9 mouse cellular contexts compared by ENCODE assay signal in genomic region chr7:99537183-99537756, GRCm38 (mm10). TPM values are rescaled to one million over a fixed set of nuclear protein-coding genes. Genes with fewer than 3 reads are reported as not detected.
A peak's percentile ranks its signal among the peaks of the same experiment; 100 is the strongest.
DNase-seq lines count a peak whose midpoint lies in the region; ATAC-seq and TF ChIP-seq lines count a peak whose summit lies in the region.
"Had no signal": no experiment of that assay in that cellular context is flagged by ENCODE, and none has a peak within 500 bp of the region (broad histone marks: within the 10 kb centered on the region; RNA-seq: fewer than 3 reads in every experiment).

No protein-coding gene starts in this region.

- TF ChIP-seq CTCF in E14TG2a.4 (conservative IDR thresholded peaks at IDR 0.05; ENCODE audit: low read length) = no peak

- 38% methylated on average over 5 of the region's 5 CpGs for WGBS in forebrain, embryonic 10.5 days
- 38% methylated on average over 5 of the region's 5 CpGs for WGBS in forebrain, embryonic 11.5 days
- 38% methylated on average over 5 of the region's 5 CpGs for WGBS in forebrain, embryonic 15.5 days
- WGBS in liver, embryonic 12.5 days (ENCODE audit: insufficient replicate concordance) = 50% methylated on average over 5 of the region's 5 CpGs

- peak overlapping the region; percentile 69; the same call in 1 of the 2 replicates for H3K4me3 ChIP-seq in forebrain, embryonic 10.5 days
- no peak overlapping the region for H3K4me3 ChIP-seq in forebrain, embryonic 11.5 days (ENCODE audit: low read depth, low read length)
- 0 out of 2 replicates have a peak overlapping the region, but pooled peaks have one; percentile 4 for H3K4me3 ChIP-seq in E14TG2a.4 (replicated peaks; ENCODE audit: low read length)
- H3K4me3 ChIP-seq in forebrain, embryonic 15.5 days = peak overlapping the region; percentile 90
- H3K4me3 ChIP-seq in liver, embryonic 12.5 days = peak overlapping the region; percentile 84
- H3K4me3 ChIP-seq: embryonic facial prominence, embryonic 12.5 days had no signal

- no peak overlapping the region for H3K4me2 ChIP-seq in forebrain, embryonic 11.5 days (ENCODE audit: low read depth, low read length, severe bottlenecking)
- H3K4me2 ChIP-seq in forebrain, embryonic 15.5 days (replicated peaks) = peak overlapping the region; percentile 94
- peak overlapping the region; percentile 94 for H3K4me2 ChIP-seq in liver, embryonic 12.5 days

- H3K27me3 ChIP-seq in forebrain, embryonic 10.5 days (ENCODE audit: poor library complexity, severe bottlenecking) = peaks cover 21% of the 10 kb centered on the region
- H3K27me3 ChIP-seq in forebrain, embryonic 11.5 days (ENCODE audit: control insufficient read depth, insufficient read depth, low read length) = no peaks in the 10 kb centered on the region
- H3K27me3 ChIP-seq in E14TG2a.4 (ENCODE audit: insufficient read depth, low read length) = peaks cover 70% of the 10 kb centered on the region
- H3K27me3 ChIP-seq in forebrain, embryonic 15.5 days = no peaks in the 10 kb centered on the region
- H3K27me3 ChIP-seq in liver, embryonic 12.5 days (replicated peaks) = no peaks in the 10 kb centered on the region
- H3K27me3 ChIP-seq: embryonic facial prominence, embryonic 12.5 days had no signal

- DNase-seq in forebrain, embryonic 10.5 days (ENCODE audit: extremely low spot score, low spot score) = no peak
- no peak for DNase-seq in forebrain, embryonic 11.5 days (ENCODE audit: low spot score)
- no peak for DNase-seq in MN1 (ENCODE audit: low spot score)
- no peak for DNase-seq in left cerebral cortex, postnatal 10 days (ENCODE audit: extremely low spot score in 1 of 2, low spot score in 2 of 2)
- no peak for DNase-seq in Muller cell, postnatal 12 days (ENCODE audit: inconsistent ontology term)

- H3K9me3 ChIP-seq in forebrain, embryonic 10.5 days = no peaks in the 10 kb centered on the region
- H3K9me3 ChIP-seq in forebrain, embryonic 11.5 days (ENCODE audit: control insufficient read depth, low read length) = no peaks in the 10 kb centered on the region
- H3K9me3 ChIP-seq in E14TG2a.4 (ENCODE audit: low read length) = no peaks in the 10 kb centered on the region
- H3K9me3 ChIP-seq in forebrain, embryonic 15.5 days = no peaks in the 10 kb centered on the region
- H3K9me3 ChIP-seq in liver, embryonic 12.5 days (replicated peaks) = no peaks in the 10 kb centered on the region
- H3K9me3 ChIP-seq: embryonic facial prominence, embryonic 12.5 days had no signal

- intact Hi-C loops in left cerebral cortex, postnatal 10 days (cut with DNase I) = no loop called here

- peaks cover 81% of the 10 kb centered on the region for H3K4me1 ChIP-seq in forebrain, embryonic 10.5 days
- H3K4me1 ChIP-seq in forebrain, embryonic 11.5 days (replicated peaks; ENCODE audit: control insufficient read depth, insufficient read depth, low read length) = peaks cover 3% of the 10 kb centered on the region; the same call in 1 of the 2 replicates
- peaks cover 74% of the 10 kb centered on the region for H3K4me1 ChIP-seq in E14TG2a.4 (replicated peaks; ENCODE audit: low read depth, low read length)
- H3K4me1 ChIP-seq in forebrain, embryonic 15.5 days = peaks cover 60% of the 10 kb centered on the region
- peaks cover 96% of the 10 kb centered on the region for H3K4me1 ChIP-seq in liver, embryonic 12.5 days

- H3K27ac ChIP-seq in forebrain, embryonic 10.5 days = 0 out of 2 replicates have a peak overlapping the region, but pooled peaks have one; percentile 6
- H3K27ac ChIP-seq in forebrain, embryonic 11.5 days (ENCODE audit: low read depth, low read length) = no peak overlapping the region
- H3K27ac ChIP-seq in forebrain, embryonic 15.5 days (replicated peaks) = no peak overlapping the region
- H3K27ac ChIP-seq in liver, embryonic 12.5 days = peak overlapping the region; percentile 97
- H3K27ac ChIP-seq: embryonic facial prominence, embryonic 12.5 days had no signal

- ATAC-seq in forebrain, embryonic 11.5 days (replicated peaks; ENCODE audit: low FRiP score) = no peak
- no peak for ATAC-seq in forebrain, embryonic 15.5 days (replicated peaks)
- no peak for ATAC-seq in liver, embryonic 12.5 days

- H3K36me3 ChIP-seq in forebrain, embryonic 10.5 days (replicated peaks) = no peaks in the 10 kb centered on the region
- H3K36me3 ChIP-seq in forebrain, embryonic 11.5 days (ENCODE audit: control insufficient read depth, insufficient read depth, low read length) = no peaks in the 10 kb centered on the region
- H3K36me3 ChIP-seq in E14TG2a.4 (ENCODE audit: insufficient read depth, low read length) = no peaks in the 10 kb centered on the region
- no peaks in the 10 kb centered on the region for H3K36me3 ChIP-seq in forebrain, embryonic 15.5 days
- H3K36me3 ChIP-seq in liver, embryonic 12.5 days = peaks cover 16% of the 10 kb centered on the region
- H3K36me3 ChIP-seq: embryonic facial prominence, embryonic 12.5 days had no signal

- H3K9ac ChIP-seq in forebrain, embryonic 11.5 days (ENCODE audit: low read length) = no peak overlapping the region
- H3K9ac ChIP-seq in forebrain, embryonic 15.5 days (replicated peaks) = peak overlapping the region; percentile 74; the same call in 1 of the 2 replicates
- peak overlapping the region; percentile 97 for H3K9ac ChIP-seq in liver, embryonic 12.5 days

RNA-seq across cellular contexts. Expression of gene Arrb1, which starts 2.0 kb away (rescaled TPM):
- 9.3 and 11.9 TPM in 2 replicates for polyA plus RNA-seq in forebrain, embryonic 10.5 days (2016; fragmentation: Nextera tagmentation; extraction: Ambion mirVana)
- 4.0 and 4.2 TPM in 2 replicates for polyA plus RNA-seq in forebrain, embryonic 11.5 days (2014; fragmentation: Nextera tagmentation; extraction: Ambion mirVana)
- 14.3 and 15.1 TPM in 2 replicates for polyA plus RNA-seq in forebrain, embryonic 15.5 days (2015; fragmentation: Nextera tagmentation; extraction: Ambion mirVana)
- polyA plus RNA-seq in liver, embryonic 12.5 days (2016; fragmentation: Nextera tagmentation; extraction: Ambion mirVana) = 134 and 136 TPM in 2 replicates
- 100 to 1,000 TPM; 167 to 196 TPM for total RNA-seq in left cerebral cortex, postnatal 10 days (2021)

RNA-seq across cellular contexts. Expression of gene Rps3, which starts 53.7 kb away (rescaled TPM):
- polyA plus RNA-seq in forebrain, embryonic 10.5 days (2016; fragmentation: Nextera tagmentation; extraction: Ambion mirVana) = 762 and 795 TPM in 2 replicates
- 699 and 715 TPM in 2 replicates for polyA plus RNA-seq in forebrain, embryonic 11.5 days (2014; fragmentation: Nextera tagmentation; extraction: Ambion mirVana)
- polyA plus RNA-seq in forebrain, embryonic 15.5 days (2015; fragmentation: Nextera tagmentation; extraction: Ambion mirVana) = 553 and 561 TPM in 2 replicates
- polyA plus RNA-seq in liver, embryonic 12.5 days (2016; fragmentation: Nextera tagmentation; extraction: Ambion mirVana) = 688 TPM in 2 replicates
- total RNA-seq in left cerebral cortex, postnatal 10 days (2021) = 100 to 1,000 TPM; 266 to 286 TPM

Comparison
In these comparisons a context has a peak if more than half of its experiments do, and no peak if none do; other contexts are left out.
1. H3K27ac ChIP-seq: peak in forebrain, embryonic 10.5 days (single experiment) and liver, embryonic 12.5 days (single experiment); none in forebrain, embryonic 11.5 days (single experiment) and forebrain, embryonic 15.5 days (single experiment).